Mouse (Mus musculus): ENCODE measurements around the gene Gm11032.

- TF ChIP-seq CTCF (IDR thresholded peaks at IDR 0.05; ENCODE audit: low read depth, low read length) (no peak), POLR2A (IDR thresholded peaks at IDR 0.05; ENCODE audit: insufficient read depth, low read length) (no peak)
Observed at GRCm38 (mm10) chr11:4577079-4577478, 42.8 kb upstream of the Gm11032 start.
